Mouse (Mus musculus) heart, embryonic 14.5 days (tissue): ENCODE data around the gene Kiss1r. TPM values are rescaled to one million over a fixed set of nuclear protein-coding genes. Genes with fewer than 3 reads are reported as not detected.
"Not testable (repeated sequence)": the region's sequence is repeated elsewhere in the genome, so short reads cannot be mapped to it uniquely, and the experiment has no call there.

Source experiments
- ATAC-seq: fragments of 200-750 bp; cut with Nextera tagmentation; 2 replicates; pipeline ENCODE4 v1.8.0; 2017; ENCODE audit warnings: low read depth, moderate TSS enrichment; ENCODE audit not compliant: insufficient number of reproducible peaks, insufficient read depth, low FRiP score
- H3K27ac ChIP-seq, 2 experiments: fragments of 200-500 bp in 1 of 2; fragments of 300-500 bp in 1 of 2; sonication (generic) in 1 of 2; replicated peaks in 1 of 2; 2 replicates each; pipeline ENCODE4 v1.5.1; 2012 to 2014; ENCODE audit warnings: low read depth in 2 of 2, low read length in 2 of 2, control low read depth in 1 of 2, mild to moderate bottlenecking in 1 of 2, mixed read lengths in 1 of 2; ENCODE audit not compliant: control insufficient read depth in 1 of 2, insufficient read depth in 1 of 2
- H3K27me3 ChIP-seq: fragments of 300-500 bp; sonication (generic); 2 replicates; pipeline ENCODE4 v1.6.1; 2014; ENCODE audit warnings: mild to moderate bottlenecking, low read length, control low read depth; ENCODE audit not compliant: control insufficient read depth, insufficient read depth
- H3K36me3 ChIP-seq: fragments of 300-500 bp; sonication (generic); 2 replicates; pipeline ENCODE4 v1.6.1; 2014; ENCODE audit warnings: mild to moderate bottlenecking, control low read depth, low read length, mixed read lengths; ENCODE audit not compliant: control insufficient read depth, insufficient read depth
- H3K4me1 ChIP-seq, 2 experiments: fragments of 200-500 bp in 1 of 2; fragments of 300-500 bp in 1 of 2; sonication (generic) in 1 of 2; 2 replicates each; pipeline ENCODE4 v1.6.1; 2012 to 2014; ENCODE audit warnings: low read length in 2 of 2, control low read depth in 1 of 2, mixed read lengths in 1 of 2; ENCODE audit not compliant: control insufficient read depth in 2 of 2, insufficient read depth in 2 of 2
- H3K4me2 ChIP-seq: fragments of 300-500 bp; sonication (generic); 2 replicates; pipeline ENCODE4 v1.6.1; 2014; ENCODE audit warnings: mild to moderate bottlenecking, low read length
- H3K4me3 ChIP-seq, 2 experiments: fragments of 200-500 bp in 1 of 2; fragments of 300-500 bp in 1 of 2; sonication (generic) in 1 of 2; 2 replicates each; pipeline ENCODE4 v1.5.1; 2012 to 2014; ENCODE audit warnings: low read length in 2 of 2, mild to moderate bottlenecking in 2 of 2, control low read depth in 1 of 2, low read depth in 1 of 2, moderate library complexity in 1 of 2; ENCODE audit not compliant: control insufficient read depth in 1 of 2, insufficient read depth in 1 of 2
- H3K9ac ChIP-seq: fragments of 300-500 bp; sonication (generic); 2 replicates; pipeline ENCODE4 v1.6.1; 2014; ENCODE audit warnings: mild to moderate bottlenecking, low read length
- H3K9me3 ChIP-seq: fragments of 300-500 bp; sonication (generic); 2 replicates; pipeline ENCODE4 v1.6.1; 2016; ENCODE audit warnings: low read length, control low read depth; ENCODE audit not compliant: control insufficient read depth
- WGBS: fragments of 180-500 bp; shearing (Covaris S2); extraction: QIAGEN DNeasy Blood & Tissue Kit; methylation state at CpG from one replicate; pipeline ENCODE4 v1.1.7; 2014; 5-methylcytosine and 5-hydroxymethylcytosine counted together
- polyA plus RNA-seq: library from polyadenylated mRNA; unstranded; fragments of >200 nt; fragmentation: Nextera tagmentation; extraction: Ambion mirVana; gene quantifications from 2 replicates; pipeline ENCODE4 v1.2.1, GENCODE M21; 2014

Kiss1r gene
- polyA plus RNA-seq, 1 experiment from 2014 or later: 0.70 TPM

GRCm38 (mm10) chr10:79886054-79886453, 30.7 kb upstream of the Kiss1r start, which contains the start of gene Elane:
Elane (plus strand) TSS chr10:79886247.
- Histone ChIP-seq H3K4me1 (peaks cover 9 to 13% of the 10 kb centered on the region in 2 experiments), H3K36me3 (no peaks in the 10 kb centered on the region), H3K27ac (no peak within 1 kb of the TSS), H3K9me3 (no peaks in the 10 kb centered on the region), H3K4me3 (no peak within 1 kb of the TSS), H3K4me2 (no peak within 1 kb of the TSS), H3K9ac (no peak within 1 kb of the TSS), H3K27me3 (peaks cover 6% of the 10 kb centered on the region; the same call in 1 of the 2 replicates)
- ATAC-seq: no peak
- WGBS: 78% methylated on average over 6 of the region's 6 CpGs

GRCm38 (mm10) chr10:79886611-79887010, 30.2 kb upstream of the Kiss1r start:
- no peaks in the 10 kb centered on the region for H3K36me3 ChIP-seq
- no peak overlapping the region for H3K27ac ChIP-seq
- no peak for ATAC-seq
- no peak overlapping the region for H3K4me2 ChIP-seq
- no peaks in the 10 kb centered on the region for H3K9me3 ChIP-seq
- peaks cover 9 to 12% of the 10 kb centered on the region in 2 experiments for H3K4me1 ChIP-seq
- H3K27me3 ChIP-seq: peaks cover 6% of the 10 kb centered on the region; the same call in 1 of the 2 replicates
- no peak overlapping the region for H3K9ac ChIP-seq
- no peak overlapping the region for H3K4me3 ChIP-seq
- 85% methylated on average over 8 of the region's 8 CpGs for WGBS

GRCm38 (mm10) chr10:79889386-79889785, 27.4 kb upstream of the Kiss1r start:
- Histone ChIP-seq H3K4me2 (no peak overlapping the region), H3K4me1 (no peaks in the 10 kb centered on the region), H3K27me3 (no peaks in the 10 kb centered on the region), H3K4me3 (no peak overlapping the region), H3K36me3 (peaks cover 5% of the 10 kb centered on the region; the same call in 1 of the 2 replicates), H3K9ac (no peak overlapping the region), H3K27ac (no peak overlapping the region), H3K9me3 (no peaks in the 10 kb centered on the region)
- 87% methylated on average over 2 of the region's 2 CpGs for WGBS
- no peak for ATAC-seq

- Histone ChIP-seq H3K36me3 (peaks cover 13% of the 10 kb centered on the region), H3K4me1 (no peaks in the 10 kb centered on the region)
- WGBS: 33% methylated on average over 5 of the region's 5 CpGs
Measured at GRCm38 (mm10) chr10:79890670-79891069, 26.1 kb upstream of the Kiss1r start, which contains the start of gene Cfd. Cfd (plus strand) TSS chr10:79890853.

GRCm38 (mm10) chr10:79892451-79893118, 24.2 kb upstream of the Kiss1r start:
- not testable (repeated sequence) for H3K27me3 ChIP-seq, H3K4me3 ChIP-seq, ATAC-seq, H3K4me1 ChIP-seq, H3K9ac ChIP-seq, H3K9me3 ChIP-seq, H3K27ac ChIP-seq, H3K4me2 ChIP-seq
- H3K36me3 ChIP-seq: peaks cover 32% of the 10 kb centered on the region
- 42% methylated on average over 22 of the region's 22 CpGs for WGBS

More at GRCm38 (mm10) chr10:79890670-79891069, 26.1 kb upstream of the Kiss1r start, which contains the start of gene Cfd:
- Histone ChIP-seq H3K27me3 (no peaks in the 10 kb centered on the region), H3K9ac (no peak within 1 kb of the TSS), H3K27ac (no peak within 1 kb of the TSS), H3K9me3 (no peaks in the 10 kb centered on the region), H3K4me3 (no peak within 1 kb of the TSS), H3K4me2 (no peak within 1 kb of the TSS)
- ATAC-seq: no peak

GRCm38 (mm10) chr10:79896306-79896705, 20.5 kb upstream of the Kiss1r start:
- Histone ChIP-seq H3K9ac (no peak overlapping the region), H3K36me3 (peaks cover 67% of the 10 kb centered on the region), H3K27me3 (no peaks in the 10 kb centered on the region), H3K4me2 (no peak overlapping the region), H3K27ac (no peak overlapping the region), H3K9me3 (no peaks in the 10 kb centered on the region), H3K4me3 (no peak overlapping the region), H3K4me1 (no peaks in the 10 kb centered on the region)
- WGBS: 91% methylated on average over 16 of the region's 16 CpGs
- ATAC-seq: no peak

GRCm38 (mm10) chr10:79896814-79897213, 20.0 kb upstream of the Kiss1r start:
- Histone ChIP-seq H3K4me2 (no peak overlapping the region), H3K4me3 (no peak overlapping the region), H3K4me1 (no peaks in the 10 kb centered on the region), H3K9ac (no peak overlapping the region), H3K27me3 (no peaks in the 10 kb centered on the region), H3K27ac (no peak overlapping the region), H3K9me3 (no peaks in the 10 kb centered on the region), H3K36me3 (peaks cover 72% of the 10 kb centered on the region)
- no peak for ATAC-seq
- WGBS: 89% methylated on average over 13 of the region's 13 CpGs
